Mouse (Mus musculus) kidney, postnatal 25 days (tissue): Measurements from ENCODE around the gene Maml3.

Experiments
- DNase-seq, 2 experiments: peaks; one replicate each; pipeline ENCODE4 v3.0.0; 2021; ENCODE audit warnings: mixed read lengths in 2 of 2

Gene Maml3

DNA sequence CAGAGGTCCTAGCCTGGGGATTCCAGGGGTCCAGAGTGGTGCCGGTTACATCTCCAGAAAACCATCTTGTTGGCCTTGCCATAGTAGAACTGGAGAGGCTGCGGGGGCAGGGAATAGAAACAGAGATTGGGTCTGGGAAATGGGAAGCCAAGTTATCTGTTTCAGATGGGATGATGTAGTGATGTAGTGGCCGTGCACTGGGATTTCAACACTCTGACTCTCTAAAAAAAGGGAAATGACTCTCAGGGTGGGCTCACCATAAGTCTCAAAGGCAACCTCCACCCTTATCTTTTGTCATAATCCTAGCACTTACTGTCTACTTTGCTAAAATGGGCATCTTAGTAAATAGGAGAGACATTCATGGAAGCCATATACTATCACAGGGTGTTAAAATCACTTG, 406.9 kb downstream of the Maml3 start:
- DNase-seq = no peak

DNA sequence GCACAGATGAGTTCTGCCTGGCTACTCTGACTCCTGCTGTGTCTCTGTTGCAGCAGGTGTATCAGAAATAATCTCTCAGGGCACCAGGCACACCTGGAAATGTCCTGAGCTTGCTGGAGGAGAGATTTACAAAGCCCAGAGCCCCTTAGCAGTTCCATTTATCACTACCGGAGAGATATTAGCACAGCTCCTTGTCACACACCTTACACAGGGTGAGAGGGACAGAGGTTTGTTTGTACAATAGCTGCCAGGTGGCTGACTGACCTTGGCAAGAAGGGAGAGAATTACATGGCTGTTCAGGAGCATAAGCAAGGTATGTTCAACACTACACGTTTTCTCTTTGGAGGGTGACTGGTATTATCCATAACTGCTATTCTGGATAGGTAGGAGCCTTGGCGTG, 409.2 kb downstream of the Maml3 start:
- no peak for DNase-seq

DNA sequence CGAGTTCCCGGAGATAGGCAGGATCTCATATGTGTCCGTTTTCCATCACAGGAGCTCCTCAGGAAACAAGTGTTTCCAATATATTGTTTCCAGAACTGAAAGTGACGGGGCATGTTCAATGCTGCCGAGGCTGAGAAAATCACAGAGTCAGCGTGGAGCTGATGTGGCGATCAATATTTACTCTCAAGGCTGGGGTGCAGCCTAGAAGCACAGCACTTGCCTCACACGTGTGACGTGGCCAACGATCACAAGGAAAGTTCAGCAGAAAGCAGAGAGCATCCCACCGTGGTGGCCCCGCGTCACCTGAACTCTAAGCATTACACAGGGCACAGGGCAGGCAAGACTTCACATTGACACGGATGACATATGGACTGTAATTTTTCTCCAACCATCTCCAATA, 410.3 kb downstream of the Maml3 start:
- no peak for DNase-seq

DNA sequence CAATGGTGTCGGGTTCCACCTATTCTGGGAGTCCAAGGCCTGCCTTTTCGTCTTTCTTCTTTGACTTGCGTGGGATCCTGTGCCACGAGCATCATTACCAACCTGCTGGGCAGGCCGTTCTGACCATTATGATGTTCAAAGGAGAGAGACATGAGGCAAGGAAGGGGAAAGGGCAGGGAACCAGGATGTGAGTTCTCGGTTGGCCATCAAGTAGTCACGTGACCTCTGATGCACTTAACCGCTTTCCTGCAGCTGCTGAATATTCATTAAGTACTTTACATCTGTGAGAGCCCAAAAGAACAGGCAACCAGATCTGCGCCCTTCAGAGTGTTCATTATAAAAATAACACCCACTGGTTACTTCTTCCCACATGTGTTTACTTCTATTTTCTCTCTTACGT, 411.7 kb downstream of the Maml3 start:
- DNase-seq = no peak

DNA sequence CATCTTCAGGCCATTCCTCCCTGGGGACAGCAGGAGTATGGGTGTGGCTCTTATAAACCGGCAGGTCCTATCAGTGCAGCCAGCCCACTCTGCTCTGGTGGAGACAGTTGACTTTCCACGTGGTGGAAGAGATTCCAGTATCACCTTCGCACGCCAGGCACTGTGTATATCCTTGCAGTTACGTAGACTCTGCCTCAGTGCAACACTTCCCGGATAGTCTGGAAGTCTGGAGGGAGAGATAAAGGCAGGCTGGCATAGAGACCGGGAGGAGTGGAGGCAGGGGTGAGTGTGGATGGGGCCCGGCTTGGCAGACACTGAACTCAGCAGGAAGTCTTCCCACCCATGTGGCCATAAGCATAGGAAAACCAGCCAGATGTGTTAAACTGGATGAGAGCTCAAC, 416.2 kb downstream of the Maml3 start:
- no peak for DNase-seq

DNA sequence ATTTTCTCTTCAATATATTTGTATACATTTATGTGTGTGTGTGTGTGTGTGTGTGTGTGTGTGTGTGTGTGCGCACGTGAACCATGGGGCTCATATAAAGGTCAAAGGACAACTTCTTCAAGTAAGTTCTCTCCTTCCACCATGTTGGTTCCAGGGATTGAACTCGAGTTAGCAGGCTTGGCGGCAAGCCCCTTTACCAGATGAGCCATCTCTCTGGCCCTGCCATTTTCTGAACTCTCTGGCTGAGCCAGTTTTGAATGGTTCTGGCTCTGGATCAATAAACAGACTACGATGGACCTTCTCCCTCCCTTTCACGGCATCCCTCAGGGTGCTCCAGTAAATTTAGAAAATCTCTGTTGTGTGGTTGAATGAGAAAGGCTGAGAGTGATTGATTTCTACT, 418.1 kb downstream of the Maml3 start:
- no peak for DNase-seq

DNA sequence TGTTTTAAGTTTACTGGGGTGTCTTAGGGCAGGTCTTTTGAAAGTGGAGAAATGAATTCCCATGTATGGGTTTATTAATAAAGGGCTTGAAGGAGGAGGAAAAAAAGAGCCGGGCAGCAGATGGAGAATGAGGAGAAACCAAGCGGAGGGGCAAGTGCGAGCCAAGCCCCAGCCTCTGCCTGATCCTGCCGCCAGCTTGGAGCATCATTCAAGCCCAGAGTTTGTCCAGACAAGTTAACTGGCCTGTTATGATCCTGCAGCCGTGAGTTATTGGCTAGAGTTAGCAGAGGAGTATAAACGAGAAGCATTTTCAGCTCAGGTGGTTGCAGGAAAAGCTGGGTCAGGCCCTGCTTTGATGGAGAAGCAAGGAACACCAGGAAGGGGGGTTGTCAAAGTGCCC, 418.6 kb downstream of the Maml3 start:
- DNase-seq = no peak

DNA sequence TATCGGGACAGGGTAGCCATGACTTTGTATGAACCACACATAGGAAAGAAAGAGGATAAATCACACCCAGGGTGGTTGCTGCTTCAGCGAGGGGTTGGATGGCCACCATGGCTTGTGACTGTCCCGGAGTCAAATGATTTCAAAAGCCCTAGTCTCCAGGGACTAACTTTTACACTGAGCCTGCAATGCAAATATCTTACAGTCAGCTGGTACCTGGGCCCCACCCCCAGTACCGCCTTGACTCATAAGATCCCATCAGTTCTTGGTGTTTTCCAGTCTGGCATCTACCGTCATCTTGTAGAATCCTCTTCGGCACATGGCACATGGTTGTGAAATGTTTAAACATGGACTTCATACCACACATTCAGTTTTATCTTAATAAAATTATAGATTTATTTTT, 419.3 kb downstream of the Maml3 start:
- no peak for DNase-seq

DNA sequence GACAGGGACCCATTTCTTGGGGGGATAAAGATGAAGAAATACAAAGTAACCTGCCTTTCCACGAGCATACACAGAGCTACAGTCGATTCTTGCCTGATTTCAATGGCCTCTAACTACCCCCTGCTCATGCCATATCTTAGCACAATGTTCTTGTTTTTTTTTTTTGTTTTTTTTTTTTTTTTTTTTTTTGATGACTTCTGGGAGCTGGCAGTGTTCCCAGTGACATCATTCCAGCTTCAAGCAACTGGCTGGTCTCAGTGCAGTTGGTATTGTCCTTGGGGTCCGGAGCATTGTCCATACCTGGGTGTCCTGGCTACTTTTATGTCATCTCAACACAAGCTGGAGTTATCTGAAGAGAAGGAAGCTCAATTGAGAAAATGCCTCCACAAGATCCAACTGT, 429.9 kb downstream of the Maml3 start:
- DNase-seq = no peak

DNA sequence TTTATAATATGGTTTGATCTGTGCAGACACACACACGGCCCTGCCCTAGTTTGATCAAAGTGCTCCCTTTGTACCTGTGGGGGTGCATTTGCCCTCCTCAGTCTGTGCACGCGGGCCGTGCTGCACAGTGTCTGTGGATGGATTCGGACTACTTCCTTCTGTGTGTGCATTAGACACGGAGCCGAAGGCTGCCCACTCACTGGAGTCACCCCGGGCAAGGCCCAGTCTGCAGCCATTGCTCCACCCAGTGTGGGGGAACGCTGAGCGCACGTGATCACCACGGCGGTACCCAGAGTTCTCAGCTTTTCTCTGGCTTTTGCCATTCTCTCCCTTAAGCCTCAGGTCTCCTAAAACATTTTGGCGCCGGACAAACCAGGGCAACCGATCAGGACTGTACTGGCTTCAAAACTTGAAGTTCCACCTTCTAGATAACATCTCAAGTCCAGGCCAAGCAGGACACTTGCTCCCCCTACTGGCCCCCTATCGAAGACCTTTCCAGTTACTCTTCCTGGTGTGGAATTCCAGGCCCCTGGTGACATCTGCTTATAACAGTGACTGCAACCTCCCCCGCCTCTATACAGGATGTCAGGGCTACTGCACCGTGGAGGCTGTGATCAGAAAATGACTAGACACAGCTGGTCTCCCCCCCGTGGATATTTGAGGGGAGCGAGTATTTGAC, 431.3 kb downstream of the Maml3 start:
- DNase-seq = peak; percentile 75 to 83

DNA sequence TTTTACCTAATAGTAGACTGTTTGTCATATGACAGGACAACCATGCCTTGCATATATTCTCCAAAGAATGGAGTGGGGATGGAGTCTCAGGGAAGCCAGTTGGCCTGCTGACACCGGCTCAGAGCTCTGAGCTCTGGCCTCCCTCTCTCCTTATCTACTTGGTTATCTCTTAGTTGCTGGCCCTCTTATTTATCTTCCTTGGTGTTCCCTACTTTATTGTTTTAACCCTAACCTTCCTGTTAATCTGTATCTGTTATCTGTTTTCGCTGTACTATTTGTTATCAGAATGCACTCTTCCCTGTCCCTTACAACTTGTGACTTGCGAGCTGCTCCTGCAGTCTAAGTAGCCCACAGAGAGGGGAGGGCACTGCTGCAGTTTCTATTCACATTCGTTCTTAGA, 432.2 kb downstream of the Maml3 start:
- DNase-seq = no peak

DNA sequence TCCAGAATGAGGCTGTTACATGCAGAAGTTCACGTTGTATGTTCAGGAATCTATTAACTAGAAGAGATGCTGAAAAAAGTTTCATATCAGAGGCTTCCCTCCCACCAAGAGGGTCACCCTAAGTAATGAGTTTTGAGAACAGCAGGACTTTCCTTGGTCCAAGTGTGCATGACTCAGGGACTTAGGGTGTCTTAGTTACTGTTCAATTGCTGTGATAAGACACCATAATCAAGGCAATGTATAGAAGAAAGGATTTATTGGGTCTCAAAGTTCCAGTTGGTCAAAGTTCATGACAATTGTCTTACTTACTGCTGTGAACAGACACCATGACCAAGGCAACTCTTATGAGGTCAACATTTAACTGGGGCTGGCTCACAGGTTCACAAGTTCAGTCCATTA, 433.8 kb downstream of the Maml3 start:
- DNase-seq = no peak

DNA sequence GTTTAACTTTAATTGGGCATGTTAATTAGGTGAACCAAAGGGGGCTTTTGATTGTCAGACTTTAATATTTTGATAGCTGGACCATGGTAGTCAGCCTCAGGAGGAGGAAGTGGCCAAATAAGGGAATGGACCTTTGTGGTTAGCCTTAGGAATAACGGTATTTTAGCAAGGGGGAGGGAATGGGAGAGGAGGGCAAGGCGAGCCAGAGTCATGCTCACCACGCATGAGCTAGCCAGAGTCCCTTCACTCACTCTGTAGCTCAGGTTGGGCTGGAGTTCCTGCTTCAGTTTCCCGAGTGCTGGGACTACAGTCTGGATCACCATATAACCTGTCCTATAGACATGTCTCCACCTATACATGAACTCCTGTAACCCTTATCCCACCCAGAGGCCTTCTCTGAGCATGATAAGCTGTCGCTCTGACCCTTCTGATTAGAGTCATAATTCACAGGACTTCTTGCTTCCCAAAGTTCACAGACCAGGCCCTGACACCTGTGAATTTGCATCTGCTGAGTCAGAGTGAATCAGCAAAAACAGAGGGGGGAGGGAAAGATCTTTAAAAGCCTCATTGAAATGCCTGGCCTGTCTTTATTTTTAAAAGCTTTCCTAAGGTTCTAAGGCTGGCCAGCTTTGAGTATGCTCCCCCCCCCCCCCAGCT, 434.3 kb downstream of the Maml3 start:
- no peak for DNase-seq

DNA sequence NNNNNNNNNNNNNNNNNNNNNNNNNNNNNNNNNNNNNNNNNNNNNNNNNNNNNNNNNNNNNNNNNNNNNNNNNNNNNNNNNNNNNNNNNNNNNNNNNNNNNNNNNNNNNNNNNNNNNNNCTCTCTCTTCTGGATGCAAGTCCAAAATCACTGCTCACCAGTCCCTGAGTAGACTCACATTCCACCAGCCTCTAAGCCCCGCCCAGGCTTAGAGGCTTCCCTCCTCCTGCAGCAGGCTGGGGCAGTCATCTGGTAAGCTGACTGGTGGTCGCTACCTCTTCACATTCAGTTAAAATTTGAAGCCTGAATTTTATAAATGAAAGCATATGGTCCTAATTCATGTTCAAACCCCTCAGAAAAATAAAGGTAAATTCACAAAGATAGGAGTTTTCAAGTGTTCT, 436.3 kb downstream of the Maml3 start:
- no peak for DNase-seq

DNA sequence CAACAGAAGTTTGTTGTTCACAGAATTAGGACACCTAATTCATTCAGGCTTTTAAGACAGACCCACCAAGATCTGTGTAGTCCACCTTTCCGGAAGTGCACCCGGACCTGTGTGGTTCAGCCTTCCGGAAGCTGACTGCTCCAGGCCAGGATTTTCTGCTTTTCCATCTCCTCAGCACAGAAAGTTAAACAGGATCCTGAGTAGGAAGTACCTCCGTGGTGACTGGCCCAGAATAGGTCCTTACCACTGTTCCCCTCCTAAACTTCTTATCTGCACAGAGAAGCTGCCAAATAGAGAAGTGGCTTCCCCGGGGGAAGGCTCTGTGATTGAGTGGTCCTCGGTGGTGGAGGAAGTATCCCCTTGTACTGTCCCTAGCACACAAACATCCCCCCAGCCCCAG, 442.3 kb downstream of the Maml3 start:
- no peak for DNase-seq

DNA sequence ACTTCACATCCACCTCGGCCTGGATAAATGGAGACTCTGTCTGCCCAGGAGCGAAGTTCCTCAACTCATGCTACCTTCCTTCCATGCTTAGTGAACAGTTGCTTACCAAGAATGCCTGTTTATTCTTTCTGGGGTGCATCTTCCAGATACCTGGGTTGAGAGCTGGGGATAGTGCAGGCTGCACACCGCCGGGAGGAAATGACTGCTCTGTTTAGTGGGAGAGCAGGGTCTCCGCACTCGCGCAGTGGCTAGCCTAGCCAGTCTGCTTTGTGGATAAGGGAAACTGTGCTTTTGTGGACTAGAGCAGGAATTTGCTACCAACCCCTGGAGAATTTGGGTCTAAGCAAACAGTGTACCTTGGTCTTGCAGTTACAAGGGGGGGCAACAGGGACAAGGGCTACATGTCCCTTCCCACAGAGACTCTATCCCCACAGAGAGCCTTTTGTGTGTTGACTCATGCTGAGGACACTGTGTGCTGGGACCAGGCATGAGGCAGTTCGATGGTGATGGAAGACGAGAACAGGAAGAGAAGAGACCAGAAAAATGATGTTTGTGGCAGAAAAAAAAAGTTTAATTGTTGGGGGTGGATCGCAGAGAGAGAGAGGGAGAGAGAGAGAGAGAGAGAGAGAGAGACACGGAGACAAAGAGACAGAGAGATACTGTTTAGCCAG, 442.9 kb downstream of the Maml3 start:
- no peak for DNase-seq

DNA sequence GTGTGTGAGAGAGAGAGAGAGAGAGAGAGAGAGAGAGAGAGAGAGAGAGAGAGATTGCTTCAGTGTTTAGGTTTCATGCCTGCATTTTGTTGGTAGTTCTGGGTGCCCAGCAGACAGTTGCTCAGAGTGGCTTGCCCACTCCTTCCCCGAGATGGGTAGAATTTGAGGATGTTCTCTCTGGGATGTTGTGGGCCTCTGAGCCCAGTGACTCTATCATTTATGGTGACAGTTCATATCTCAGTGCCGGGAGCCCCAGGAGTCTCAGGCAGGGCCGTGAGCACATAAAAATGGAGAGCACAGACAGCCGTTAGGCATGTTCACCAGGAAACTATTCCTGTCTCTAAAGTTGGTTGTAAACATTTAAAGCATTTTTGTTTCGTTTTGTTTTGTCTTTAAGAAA, 443.5 kb downstream of the Maml3 start:
- no peak for DNase-seq

DNA sequence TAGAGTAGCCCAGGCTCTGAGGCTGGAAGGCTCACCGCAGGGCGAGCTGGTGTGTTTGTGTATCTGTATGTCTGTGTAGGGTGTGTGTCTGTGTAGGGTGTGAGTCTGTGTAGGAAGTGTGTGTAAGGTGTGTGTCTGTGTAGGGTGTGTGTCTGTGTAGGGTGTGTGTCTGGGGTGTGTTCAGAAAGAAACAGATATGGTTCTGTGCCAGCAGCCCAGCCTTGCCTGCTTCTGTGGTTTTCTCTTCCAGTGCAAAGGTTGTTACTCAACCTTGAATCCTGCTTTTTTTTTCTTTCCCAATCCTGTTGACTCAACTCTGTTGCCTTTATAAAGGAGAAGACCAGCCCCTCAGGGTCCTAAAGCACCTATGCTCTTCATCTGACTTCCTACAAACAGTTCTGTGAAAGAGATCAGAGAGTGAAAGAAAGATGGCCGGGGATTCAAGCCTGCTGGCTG, 444.0 kb downstream of the Maml3 start:
- no peak for DNase-seq

DNA sequence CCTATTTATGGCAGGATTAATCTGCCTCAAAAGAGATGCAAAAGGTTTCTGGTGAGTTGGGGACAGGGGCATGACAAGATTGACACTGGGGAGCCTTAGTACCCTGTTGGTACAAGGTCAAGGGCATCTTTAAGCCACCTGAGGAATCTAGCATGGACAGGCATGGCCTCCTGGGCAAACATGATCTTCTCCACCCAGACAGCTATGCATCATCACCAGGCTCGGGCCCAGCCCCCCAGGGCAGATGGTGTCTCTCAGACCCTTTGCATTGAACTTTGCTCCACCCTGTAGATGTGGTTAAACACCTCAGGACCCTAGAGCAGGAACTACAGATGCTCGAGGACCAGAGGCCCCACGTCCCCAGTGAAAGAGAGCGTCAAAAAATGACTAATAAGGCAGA, 444.8 kb downstream of the Maml3 start, which contains the start of gene Mgst2:
Mgst2 (plus strand) TSS at position 301 of the 400 bp plus-strand sequence.
- no peak for DNase-seq

DNA sequence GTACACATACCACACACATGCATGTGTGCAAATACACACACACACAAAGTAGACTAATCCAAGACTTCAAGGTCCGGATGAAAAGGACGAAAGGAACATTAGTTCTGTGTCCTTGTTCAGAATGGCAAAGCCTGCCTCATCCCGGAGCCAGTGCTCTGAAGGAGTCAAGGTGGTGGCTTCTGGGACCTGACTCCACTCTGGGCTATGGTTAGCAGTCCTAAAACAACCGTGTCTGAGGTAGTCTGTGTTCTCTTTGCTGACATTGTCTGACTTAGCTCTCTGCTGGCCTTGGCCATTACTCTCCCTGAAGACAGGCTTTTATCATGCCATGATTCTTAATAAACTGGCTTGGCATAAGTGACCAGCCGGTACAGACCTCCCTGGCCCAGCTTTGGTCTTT, 445.5 kb downstream of the Maml3 start:
- DNase-seq = no peak

DNA sequence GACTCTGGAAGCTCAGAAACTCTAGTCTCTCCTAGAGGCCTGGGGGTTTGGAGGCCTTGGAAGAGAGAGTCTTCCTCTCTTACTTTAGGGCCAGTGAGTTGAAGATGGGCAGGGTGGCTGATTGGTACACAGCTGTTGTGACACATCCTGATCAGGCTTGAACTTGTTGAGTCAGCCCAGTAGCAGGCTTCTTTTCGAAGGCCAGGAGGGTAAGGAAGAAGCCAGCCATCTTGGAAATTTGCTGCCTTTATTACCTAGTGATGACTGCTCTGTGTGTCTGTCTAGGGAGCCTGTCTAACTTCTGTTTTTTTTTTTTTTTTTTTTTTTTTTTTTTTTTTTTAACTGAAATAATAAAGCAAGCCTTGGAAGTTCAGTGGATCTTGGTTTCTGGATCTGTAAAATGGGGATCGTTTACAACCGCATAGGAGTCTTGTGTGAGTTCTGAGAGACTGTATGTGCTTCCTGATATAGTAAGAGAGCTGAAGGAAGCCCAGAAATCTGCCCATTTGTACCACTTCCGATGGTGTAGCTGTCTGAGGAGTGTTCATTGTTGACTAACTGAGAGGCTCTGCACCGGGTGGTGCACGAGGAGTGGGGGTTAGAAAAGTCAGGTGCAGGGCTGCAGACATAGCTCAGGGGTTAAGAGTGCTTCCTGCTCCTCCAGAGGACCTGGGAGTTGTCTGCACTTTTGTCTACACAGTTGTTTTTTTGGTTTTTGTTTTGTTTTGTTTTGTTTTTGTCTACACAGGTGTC, 450.4 kb downstream of the Maml3 start:
- DNase-seq = no peak

DNA sequence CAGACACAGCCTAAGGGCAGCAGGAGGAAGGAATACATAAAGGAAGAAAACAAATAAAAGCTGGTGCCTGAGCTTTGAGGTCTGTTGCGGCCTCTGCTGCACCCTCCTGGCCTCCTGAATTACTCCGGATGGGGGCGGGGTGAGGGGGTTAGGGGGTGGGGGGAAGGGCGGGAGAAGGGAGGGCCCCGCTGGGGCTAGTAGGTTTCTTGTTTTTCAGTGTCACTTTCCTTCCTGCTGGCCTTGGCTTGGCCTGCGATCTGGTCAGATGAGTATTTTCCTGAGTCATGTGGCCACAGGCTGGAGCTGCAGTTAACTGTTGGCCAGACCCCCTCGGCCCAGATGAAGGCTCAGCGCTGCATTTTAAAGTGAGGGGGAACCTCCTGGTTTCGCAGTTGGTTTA, 452.2 kb downstream of the Maml3 start:
- peak; percentile 46 to 61 for DNase-seq

DNA sequence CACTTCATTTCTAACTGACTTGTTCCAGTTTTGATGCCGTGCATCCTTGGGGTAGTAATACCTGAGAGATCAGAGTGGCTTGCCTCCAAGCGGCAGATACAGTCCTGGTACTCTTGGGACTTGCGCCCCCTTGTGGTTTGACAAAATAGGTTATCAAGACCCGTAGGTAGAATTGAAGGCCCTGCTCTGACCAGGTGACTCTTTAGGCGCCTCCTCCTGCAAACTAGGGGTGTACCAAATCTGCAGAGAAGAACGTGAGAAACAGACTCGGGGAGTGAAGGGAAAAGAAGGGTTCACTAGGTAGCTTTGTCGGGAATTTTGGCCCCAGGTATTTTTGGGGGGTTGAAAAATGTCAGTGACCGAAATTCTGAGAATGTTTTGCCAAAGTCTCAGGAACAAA, 452.6 kb downstream of the Maml3 start:
- DNase-seq = peak; percentile 86 to 91

DNA sequence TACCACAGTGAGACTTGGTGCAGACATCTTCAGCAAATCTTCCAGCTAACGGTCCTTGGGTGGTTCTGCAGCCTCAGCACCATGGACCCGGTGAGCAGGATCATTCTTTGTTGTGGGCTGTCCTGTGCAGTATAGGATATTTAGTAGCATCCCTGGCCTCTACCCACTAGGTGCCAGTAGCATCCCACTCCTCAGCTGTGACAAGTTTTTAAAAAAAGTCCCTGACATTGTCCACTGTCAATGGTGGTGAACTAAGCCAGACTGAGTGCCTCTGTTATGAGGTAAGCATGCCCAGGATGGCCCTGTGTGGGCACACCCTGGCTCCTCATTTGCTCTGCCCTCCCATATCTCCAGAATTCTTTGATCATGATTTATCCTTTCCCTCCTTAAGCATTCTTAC, 453.7 kb downstream of the Maml3 start:
- no peak for DNase-seq
